Mouse (Mus musculus) liver, adult 2 months (tissue): Measurements from ENCODE around the gene Glmn. TPM values are rescaled to one million over a fixed set of nuclear protein-coding genes. Genes with fewer than 3 reads are reported as not detected.

Experiments
- DNase-seq: peaks from one replicate; pipeline ENCODE4 v3.0.0-alpha.2; 2011; ENCODE audit warnings: low read depth, low spot score; ENCODE audit errors: extremely low read depth
- H3K27ac ChIP-seq: fragments of 200-500 bp; replicated peaks from 2 replicates; pipeline ENCODE4 v1.5.1; 2012; ENCODE audit warnings: low read depth, mild to moderate bottlenecking, control low read depth, inconsistent platforms, low read length; ENCODE audit not compliant: insufficient read depth
- H3K27me3 ChIP-seq: fragments of 200-500 bp; 2 replicates; pipeline ENCODE4 v1.6.1; 2012; ENCODE audit warnings: mild to moderate bottlenecking, moderate library complexity, low read length, inconsistent platforms; ENCODE audit not compliant: control insufficient read depth, insufficient read depth
- H3K36me3 ChIP-seq: fragments of 200-500 bp; 2 replicates; pipeline ENCODE4 v1.6.1; 2012; ENCODE audit warnings: low read length, inconsistent platforms; ENCODE audit not compliant: control insufficient read depth, insufficient read depth
- H3K4me1 ChIP-seq: fragments of 200-500 bp; 2 replicates; pipeline ENCODE4 v1.6.1; 2011; ENCODE audit warnings: low read length; ENCODE audit not compliant: control insufficient read depth, insufficient read depth
- H3K4me3 ChIP-seq: fragments of 200-500 bp; 2 replicates; pipeline ENCODE4 v1.5.1; 2011; ENCODE audit warnings: low read depth, mild to moderate bottlenecking, control low read depth, low read length, moderate library complexity; ENCODE audit not compliant: insufficient read depth
- H3K79me2 ChIP-seq: fragments of 200-500 bp; 2 replicates; pipeline ENCODE4 v1.6.1; 2012; ENCODE audit warnings: inconsistent platforms, mild to moderate bottlenecking, low read length, moderate library complexity; ENCODE audit not compliant: control insufficient read depth, insufficient read depth
- H3K9ac ChIP-seq: fragments of 200-500 bp; 2 replicates; pipeline ENCODE4 v1.6.1; 2012; ENCODE audit warnings: low read depth, mild to moderate bottlenecking, control low read depth, inconsistent platforms, low read length
- CTCF ChIP-seq: fragments of 200-500 bp; IDR thresholded peaks from 2 replicates; pipeline ENCODE4 v1.5.1; 2011; ENCODE audit warnings: low read depth, low read length, control low read depth
- POLR2A ChIP-seq: fragments of 200-500 bp; IDR thresholded peaks from 2 replicates; pipeline ENCODE4 v1.6.1; 2011; ENCODE audit warnings: low read length, control low read depth; ENCODE audit not compliant: insufficient read depth; ENCODE audit errors: extremely low read depth
- WGBS: fragments of 180-500 bp; shearing (Covaris S2); methylation state at CpG from one replicate; pipeline ENCODE4 v1.1.7; 2018; 5-methylcytosine and 5-hydroxymethylcytosine counted together
- polyA plus RNA-seq: library from polyadenylated mRNA; depleted of rRNA; stranded (reverse); fragments of >200 nt; gene quantifications from 2 replicates; pipeline ENCODE4 v1.2.3, GENCODE M21; 2012
- total RNA-seq: library from RNA; depleted of rRNA; stranded (reverse); fragments of >200 nt; gene quantifications from 2 replicates; pipeline ENCODE4 v1.2.3, GENCODE M21; 2014

Gene Glmn
- total and polyA plus RNA-seq, 2 experiments, result 0.45 to 4.0 TPM

DNA sequence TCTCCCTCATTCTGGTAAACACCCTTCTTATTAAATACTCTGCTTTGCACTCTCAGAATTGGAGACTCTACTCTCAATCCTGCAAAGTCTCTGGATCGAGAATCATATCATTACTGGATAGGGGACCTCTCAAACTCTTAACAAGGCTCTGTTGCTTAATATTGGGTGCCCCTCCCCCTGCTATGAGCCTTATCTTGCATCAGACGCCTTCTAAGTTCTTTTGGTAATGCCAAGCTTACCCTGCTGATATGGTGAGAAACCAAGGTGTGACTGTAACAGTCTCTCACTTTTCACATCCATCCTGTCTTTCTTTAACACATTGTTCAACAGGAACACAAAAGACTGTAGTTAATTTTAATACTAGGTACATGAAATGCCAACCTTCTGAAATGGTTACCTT, 64.1 kb downstream of the Glmn start:
- H3K4me3 ChIP-seq, result no peak overlapping the region
- no peak overlapping the region for H3K27ac ChIP-seq
- H3K79me2 ChIP-seq, result no peaks in the 10 kb centered on the region
- TF ChIP-seq POLR2A (no peak), CTCF (no peak)
- no peaks in the 10 kb centered on the region for H3K4me1 ChIP-seq
- DNase-seq, result no peak
- WGBS, result 59% methylated on average over 2 of the region's 2 CpGs
- no peaks in the 10 kb centered on the region for H3K36me3 ChIP-seq
- H3K9ac ChIP-seq, result no peak overlapping the region
- no peaks in the 10 kb centered on the region for H3K27me3 ChIP-seq

- H3K27ac ChIP-seq, result no peak overlapping the region
- no peaks in the 10 kb centered on the region for H3K4me1 ChIP-seq
- H3K4me3 ChIP-seq, result no peak overlapping the region
- DNase-seq, result no peak
- H3K79me2 ChIP-seq, result no peaks in the 10 kb centered on the region
- H3K9ac ChIP-seq, result no peak overlapping the region
- no peaks in the 10 kb centered on the region for H3K36me3 ChIP-seq
- no peaks in the 10 kb centered on the region for H3K27me3 ChIP-seq
- TF ChIP-seq CTCF (no peak), POLR2A (no peak)
- WGBS, result 90% methylated on average over 3 of the region's 3 CpGs
Observed at GRCm38 (mm10) chr5:107528856-107529255, 68.8 kb downstream of the Glmn start.

DNA sequence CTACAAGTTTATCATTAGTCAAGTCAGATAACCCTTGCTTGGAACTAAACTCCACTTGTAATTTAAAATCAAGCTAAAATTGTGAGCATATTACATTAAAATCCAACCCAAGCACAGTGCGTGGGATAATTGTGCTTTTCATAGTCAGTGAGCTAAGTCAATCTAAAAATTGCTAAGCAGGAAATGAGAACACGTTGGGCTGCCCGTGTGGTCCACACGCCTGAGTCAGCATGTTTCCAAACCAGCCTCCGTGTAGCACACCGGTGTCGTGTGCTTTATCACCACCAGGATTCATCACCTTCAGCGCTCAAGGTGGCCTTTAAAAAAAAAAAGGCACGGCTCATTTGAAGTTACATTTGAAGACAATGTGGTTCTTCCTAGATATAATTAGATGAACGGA, 73.4 kb downstream of the Glmn start:
- WGBS, result 80% methylated on average over 10 of the region's 10 CpGs

GRCm38 (mm10) chr5:107521897-107522296, 75.8 kb downstream of the Glmn start:
- H3K27me3 ChIP-seq, result no peaks in the 10 kb centered on the region
- no peaks in the 10 kb centered on the region for H3K36me3 ChIP-seq
- no peaks in the 10 kb centered on the region for H3K79me2 ChIP-seq
- no peak overlapping the region for H3K27ac ChIP-seq
- no peaks in the 10 kb centered on the region for H3K4me1 ChIP-seq
- WGBS, result 75% methylated on average over 7 of the region's 7 CpGs
- no peak for TF ChIP-seq CTCF
- no peak for TF ChIP-seq POLR2A
- H3K4me3 ChIP-seq, result no peak overlapping the region
- no peak overlapping the region for H3K9ac ChIP-seq
- DNase-seq, result no peak

More for the DNA sequence above, 73.4 kb downstream of the Glmn start:
- Histone ChIP-seq H3K27ac (no peak overlapping the region), H3K79me2 (no peaks in the 10 kb centered on the region), H3K4me3 (no peak overlapping the region), H3K4me1 (no peaks in the 10 kb centered on the region), H3K9ac (no peak overlapping the region), H3K36me3 (no peaks in the 10 kb centered on the region), H3K27me3 (no peaks in the 10 kb centered on the region)
- no peak for TF ChIP-seq POLR2A
- no peak for TF ChIP-seq CTCF
- no peak for DNase-seq

- Histone ChIP-seq H3K27ac (no peak overlapping the region), H3K36me3 (no peaks in the 10 kb centered on the region), H3K4me1 (no peaks in the 10 kb centered on the region), H3K27me3 (no peaks in the 10 kb centered on the region), H3K79me2 (no peaks in the 10 kb centered on the region), H3K4me3 (no peak overlapping the region), H3K9ac (no peak overlapping the region)
- WGBS, result 42% methylated on average over 6 of the region's 6 CpGs
- DNase-seq, result peak; percentile 6
- TF ChIP-seq CTCF, result no peak
- no peak for TF ChIP-seq POLR2A
Observed at GRCm38 (mm10) chr5:107521386-107521785, 76.3 kb downstream of the Glmn start.

DNA sequence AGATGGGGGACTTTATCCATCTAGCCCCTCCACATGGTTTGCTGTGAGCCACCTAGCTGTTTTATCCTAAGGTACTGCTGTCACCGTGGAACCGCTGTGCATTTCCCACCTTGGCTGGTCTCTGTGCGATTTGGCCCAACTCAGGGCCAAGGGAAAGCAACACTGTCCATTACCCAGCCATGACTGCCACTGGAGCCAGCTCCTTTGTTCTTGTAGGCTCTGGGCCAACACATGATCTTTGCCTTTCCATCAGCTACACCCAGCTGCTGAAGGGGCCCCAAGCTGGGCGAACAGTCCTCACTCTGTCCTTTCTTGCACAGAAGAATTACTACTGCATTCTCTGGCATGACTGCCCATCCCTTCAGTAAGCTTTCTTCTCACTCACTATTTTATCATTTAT, 79.1 kb downstream of the Glmn start:
- DNase-seq, result no peak
- WGBS, result 97% methylated on average over 4 of the region's 4 CpGs
- H3K4me1 ChIP-seq, result no peaks in the 10 kb centered on the region
- H3K9ac ChIP-seq, result no peak overlapping the region
- no peak overlapping the region for H3K4me3 ChIP-seq
- TF ChIP-seq POLR2A (no peak), CTCF (no peak)
- H3K79me2 ChIP-seq, result no peaks in the 10 kb centered on the region
- no peak overlapping the region for H3K27ac ChIP-seq
- no peaks in the 10 kb centered on the region for H3K27me3 ChIP-seq
- H3K36me3 ChIP-seq, result no peaks in the 10 kb centered on the region
